Comparison of ENCODE assay signal across 7 mouse cellular contexts in the genomic region with DNA sequence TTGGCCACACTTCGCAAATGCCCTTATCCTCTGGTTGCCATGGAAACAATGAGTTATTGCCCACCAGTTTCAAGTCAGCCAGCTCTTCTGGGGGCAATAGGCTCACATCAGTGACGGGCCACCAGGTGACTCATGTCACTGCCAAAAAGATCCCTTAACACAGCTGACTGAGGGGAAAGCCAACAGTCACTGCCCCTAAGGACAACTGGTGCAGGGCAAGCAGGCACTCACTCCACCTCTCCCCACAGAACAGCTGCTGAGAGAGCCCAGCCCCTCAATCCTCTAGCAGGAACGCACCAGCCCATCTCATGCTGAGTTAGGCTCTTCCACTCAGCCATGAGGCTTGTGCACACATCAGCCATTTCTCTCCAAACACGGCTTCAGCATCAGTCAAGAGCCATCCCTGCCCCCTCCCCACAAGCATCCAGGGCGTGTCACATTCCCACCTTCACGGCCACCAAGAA.
DNase-seq lines count a peak whose midpoint lies in the region; ATAC-seq lines count a peak whose summit lies in the region.

No protein-coding gene starts in this region.

- peak overlapping the region; percentile 91 for H3K4me2 ChIP-seq in hindbrain, embryonic 11.5 days (replicated peaks; ENCODE audit: low read depth, low read length)

- peak overlapping the region; percentile 93 for H3K27ac ChIP-seq in hindbrain, embryonic 11.5 days (ENCODE audit: low read depth, low read length)
- H3K27ac ChIP-seq in midbrain, embryonic 10.5 days (replicated peaks), result peak overlapping the region; percentile 90

- peak; percentile 26 for DNase-seq in ovary, postnatal 10 days (ENCODE audit: low spot score)
- no peak for DNase-seq in ovary, postnatal 36 days (ENCODE audit: low spot score)
- DNase-seq in embryo, embryonic 10.5 days (ENCODE audit: low spot score), result peak; percentile 57
- peak; percentile 46 for DNase-seq in hindbrain, embryonic 11.5 days (ENCODE audit: low spot score)
- no peak for DNase-seq in midbrain, embryonic 10.5 days (ENCODE audit: low spot score)
- no peak for DNase-seq in left cerebral cortex, postnatal 14 days (ENCODE audit: low spot score in 2 of 2)

- WGBS in hindbrain, embryonic 11.5 days, result 9% methylated on average over 6 of the region's 6 CpGs
- WGBS in midbrain, embryonic 10.5 days, result 6% methylated on average over 6 of the region's 6 CpGs

- no peaks in the 10 kb centered on the region for H3K27me3 ChIP-seq in hindbrain, embryonic 11.5 days (ENCODE audit: control insufficient read depth, insufficient read depth, low read length)
- peaks cover 25% of the 10 kb centered on the region for H3K27me3 ChIP-seq in midbrain, embryonic 10.5 days (ENCODE audit: low read depth, poor library complexity, severe bottlenecking)

- no peaks in the 10 kb centered on the region for H3K36me3 ChIP-seq in hindbrain, embryonic 11.5 days (ENCODE audit: control insufficient read depth, insufficient read depth, low read length)
- H3K36me3 ChIP-seq in midbrain, embryonic 10.5 days, result no peaks in the 10 kb centered on the region

- H3K4me3 ChIP-seq in hindbrain, embryonic 11.5 days (ENCODE audit: low read depth, low read length), result peak overlapping the region; percentile 62
- H3K4me3 ChIP-seq in midbrain, embryonic 10.5 days, result peak overlapping the region; percentile 79

- peak overlapping the region; percentile 90 for H3K9ac ChIP-seq in hindbrain, embryonic 11.5 days (ENCODE audit: low read depth, low read length)

- no peaks in the 10 kb centered on the region for H3K9me3 ChIP-seq in hindbrain, embryonic 11.5 days (ENCODE audit: control insufficient read depth, low read length)
- H3K9me3 ChIP-seq in midbrain, embryonic 10.5 days (replicated peaks), result no peaks in the 10 kb centered on the region

- H3K4me1 ChIP-seq in hindbrain, embryonic 11.5 days (replicated peaks; ENCODE audit: control insufficient read depth, insufficient read depth, low read length), result peaks cover 11% of the 10 kb centered on the region
- H3K4me1 ChIP-seq in midbrain, embryonic 10.5 days, result peaks cover 52% of the 10 kb centered on the region

- ATAC-seq in hindbrain, embryonic 11.5 days (ENCODE audit: low FRiP score), result peak; percentile 53
- no peak for ATAC-seq in erythroid progenitor cell, adult 5-6 weeks (replicated peaks; ENCODE audit: low FRiP score, poor library complexity, severe bottlenecking)

- intact Hi-C loops in left cerebral cortex, postnatal 14 days (cut with DNase I), result loop anchor here (5.0 kb wide), 1 partner anchor 37 kb away; no protein-coding TSS in a partner anchor

Comparison
In these comparisons a context has a peak if more than half of its experiments do, and no peak if none do; other contexts are left out.
1. DNase-seq: peak in ovary, postnatal 10 days (single experiment), embryo, embryonic 10.5 days (single experiment) and hindbrain, embryonic 11.5 days (single experiment); none in ovary, postnatal 36 days (single experiment), midbrain, embryonic 10.5 days (single experiment) and left cerebral cortex, postnatal 14 days (0 of 2).